Mouse (Mus musculus): ENCODE data around the gene Clcn2. TPM values are rescaled to one million over a fixed set of nuclear protein-coding genes. Genes with fewer than 3 reads are reported as not detected.

Gene Clcn2
- total and polyA plus RNA-seq, 3 experiments: 5.4 to 9.4 TPM; not detected in 1

GRCm38 (mm10) chr16:20706407-20707055 lies 11.0 kb downstream of the Clcn2 start:
- Histone ChIP-seq H3K79me2 (ENCODE audit: control insufficient read depth, insufficient read depth, low read length, poor library complexity) (no peaks in the 10 kb centered on the region), H3K36me3 (ENCODE audit: control insufficient read depth in 1 of 2, insufficient read depth in 2 of 2, low read length in 2 of 2) (peaks cover 0 to 34% of the 10 kb centered on the region in 2 experiments; a peak in 2 of 4 replicates), H3K9ac (ENCODE audit: control insufficient read depth, low read depth, low read length, poor library complexity, severe bottlenecking) (no peak overlapping the region), H3K4me3 (ENCODE audit: control insufficient read depth in 1 of 2, insufficient read depth in 1 of 2, low read depth in 2 of 2, low read length in 2 of 2) (no peak overlapping the region), H3K27ac (ENCODE audit: control insufficient read depth, low read depth, low read length) (peak overlapping the region; percentile 62), H3K9me3 (replicated peaks; ENCODE audit: insufficient read depth, low read length) (no peaks in the 10 kb centered on the region), H3K27me3 (ENCODE audit: control insufficient read depth in 1 of 2, insufficient read depth in 2 of 2, low read length in 2 of 2) (no peaks in the 10 kb centered on the region), H3K4me1 (ENCODE audit: control insufficient read depth in 1 of 2, insufficient read depth in 2 of 2, low read length in 2 of 2) (peaks cover 15 to 33% of the 10 kb centered on the region in 2 experiments)
- DNase-seq (ENCODE audit: low read depth, low spot score): no peak
- TF ChIP-seq POLR2A (IDR thresholded peaks at IDR 0.05; ENCODE audit: control insufficient read depth in 1 of 2, insufficient read depth in 1 of 2, low read depth in 1 of 2, low read length in 2 of 2, poor library complexity in 1 of 2) (no peak), CHD2 (IDR thresholded peaks at IDR 0.05; ENCODE audit: low read length) (no peak), ZKSCAN1 (IDR thresholded peaks at IDR 0.05; ENCODE audit: low read depth, low read length) (no peak), MAFK (IDR thresholded peaks at IDR 0.05; ENCODE audit: borderline replicate concordance, low read depth, low read length) (no peak), MAX (IDR thresholded peaks at IDR 0.05; ENCODE audit: low read length) (no peak), MAZ (IDR thresholded peaks at IDR 0.05; ENCODE audit: low read depth, low read length) (no peak), UBTF (IDR thresholded peaks at IDR 0.05; ENCODE audit: borderline replicate concordance, insufficient read depth, low read depth, low read length) (no peak), TBP (IDR thresholded peaks at IDR 0.05; ENCODE audit: low read depth, low read length) (no peak), SIN3A (IDR thresholded peaks at IDR 0.05; ENCODE audit: low read length) (no peak), SMC3 (IDR thresholded peaks at IDR 0.05; ENCODE audit: low read depth, low read length) (no peak), GATA1 (IDR thresholded peaks at IDR 0.05; ENCODE audit: low read depth, low read length) (peak; percentile 46), ZNF384 (IDR thresholded peaks at IDR 0.05; ENCODE audit: low read depth, low read length) (0 out of 2 replicates have a peak, but pooled peaks have one; percentile 27), GABPA (IDR thresholded peaks at IDR 0.05; ENCODE audit: low read depth, low read length) (no peak), MYC (IDR thresholded peaks at IDR 0.05; ENCODE audit: low read depth, low read length) (no peak), KAT2A (conservative IDR thresholded peaks at IDR 0.05; ENCODE audit: low read depth, low read length) (no peak), RAD21 (IDR thresholded peaks at IDR 0.05; ENCODE audit: low read depth, low read length) (no peak), NELFE (IDR thresholded peaks at IDR 0.05; ENCODE audit: low read depth, low read length) (no peak), USF1 (IDR thresholded peaks at IDR 0.05; ENCODE audit: low read depth, low read length) (no peak), MEF2A (IDR thresholded peaks at IDR 0.05; ENCODE audit: extremely low read depth, insufficient replicate concordance, low read depth, low read length, poor library complexity, severe bottlenecking) (no peak), JUND (IDR thresholded peaks at IDR 0.05; ENCODE audit: low read depth, low read length) (no peak), ELF1 (IDR thresholded peaks at IDR 0.05; ENCODE audit: low read depth, low read length) (no peak), BHLHE40 (IDR thresholded peaks at IDR 0.05; ENCODE audit: borderline replicate concordance, low read depth, low read length) (no peak), TCF12 (IDR thresholded peaks at IDR 0.05; ENCODE audit: low read depth, low read length) (0 out of 2 replicates have a peak, but pooled peaks have one; percentile 8), RCOR1 (IDR thresholded peaks at IDR 0.05; ENCODE audit: low read depth, low read length) (no peak), NRF1 (IDR thresholded peaks at IDR 0.05; ENCODE audit: insufficient read depth, low read depth, low read length, poor library complexity, severe bottlenecking) (no peak), MYB (IDR thresholded peaks at IDR 0.05; ENCODE audit: low read depth, low read length) (no peak)

All from MEL (cell line).